Mouse (Mus musculus) thymus, adult 18-20 months (tissue): ENCODE measurements around the gene L1td1.
A peak's percentile ranks its signal among the peaks of the same experiment; 100 is the strongest.
"Not testable (repeated sequence)": the region's sequence is repeated elsewhere in the genome, so short reads cannot be mapped to it uniquely, and the experiment has no call there.

Source experiments
- DNase-seq, 2 experiments: peaks; one replicate each; pipeline ENCODE4 v3.0.0; 2022; ENCODE audit warnings: mixed read lengths in 2 of 2

The L1td1 gene

GRCm38 (mm10) chr4:98726590-98727237, at the start of gene L1td1:
Gene L1td1 (plus strand): TSS chr4:98726734.
- DNase-seq: no peak

- no peak for DNase-seq
Observed at GRCm38 (mm10) chr4:98677506-98677905, 49.0 kb upstream of the L1td1 start.

- no peak for DNase-seq
Observed at GRCm38 (mm10) chr4:98686678-98687267, 39.8 kb upstream of the L1td1 start.

GRCm38 (mm10) chr4:98688116-98688515, 38.4 kb upstream of the L1td1 start:
- no peak for DNase-seq

- DNase-seq: no peak
Observed at GRCm38 (mm10) chr4:98688520-98688919, 38.0 kb upstream of the L1td1 start.

- DNase-seq: no peak
Observed at GRCm38 (mm10) chr4:98689988-98690387, 36.5 kb upstream of the L1td1 start.

GRCm38 (mm10) chr4:98693465-98694185, 32.9 kb upstream of the L1td1 start:
- no peak for DNase-seq

- no peak for DNase-seq
Observed at GRCm38 (mm10) chr4:98697932-98698331, 28.6 kb upstream of the L1td1 start.

GRCm38 (mm10) chr4:98698921-98699320, 27.6 kb upstream of the L1td1 start:
- no peak for DNase-seq

- no peak for DNase-seq
Observed at GRCm38 (mm10) chr4:98700156-98700555, 26.4 kb upstream of the L1td1 start.

- DNase-seq: peak in 1 of 2 experiments; percentile 8
Observed at GRCm38 (mm10) chr4:98702201-98702894, 24.2 kb upstream of the L1td1 start.

GRCm38 (mm10) chr4:98710891-98711290, 15.6 kb upstream of the L1td1 start:
- no peak for DNase-seq

GRCm38 (mm10) chr4:98717735-98718546, 8.6 kb upstream of the L1td1 start:
- no peak for DNase-seq

GRCm38 (mm10) chr4:98718547-98718917, 8.0 kb upstream of the L1td1 start:
- no peak for DNase-seq

GRCm38 (mm10) chr4:98722454-98722853, 4.1 kb upstream of the L1td1 start:
- peak; percentile 15 to 23 for DNase-seq

- DNase-seq: not testable (repeated sequence)
Observed at GRCm38 (mm10) chr4:98724682-98725081, 1.9 kb upstream of the L1td1 start.

GRCm38 (mm10) chr4:98725439-98725838, 1.1 kb upstream of the L1td1 start:
- DNase-seq: no peak

- DNase-seq: no peak
Observed at GRCm38 (mm10) chr4:98727295-98727958, 893 bp downstream of the L1td1 start.

GRCm38 (mm10) chr4:98727959-98728347, 1.4 kb downstream of the L1td1 start:
- no peak for DNase-seq

GRCm38 (mm10) chr4:98728716-98729115, 2.2 kb downstream of the L1td1 start:
- no peak for DNase-seq

- DNase-seq: no peak
Observed at GRCm38 (mm10) chr4:98733660-98734059, 7.1 kb downstream of the L1td1 start.

- no peak for DNase-seq
Observed at GRCm38 (mm10) chr4:98739753-98740152, 13.2 kb downstream of the L1td1 start.
